Mouse (Mus musculus) cerebellum, adult 2 months (tissue): ENCODE measurements at regions not wholly inside any gene's neighbourhood (a gene's known extent, or its start where the extent isn't known, plus 50 kb on each side); places are given as distances from the start of the nearest gene placed in this dataset.

Experiments
- CTCF ChIP-seq: fragments of 200-500 bp; IDR thresholded peaks from 2 replicates; pipeline ENCODE4 v1.5.1; 2011; ENCODE audit warnings: low read depth, mild to moderate bottlenecking, control low read depth, low read length, moderate library complexity, borderline replicate concordance; ENCODE audit not compliant: insufficient read depth
- POLR2A ChIP-seq: fragments of 200-500 bp; IDR thresholded peaks from 2 replicates; pipeline ENCODE4 v1.6.1; 2011; ENCODE audit warnings: low read length, control low read depth, borderline replicate concordance; ENCODE audit not compliant: insufficient read depth

DNA sequence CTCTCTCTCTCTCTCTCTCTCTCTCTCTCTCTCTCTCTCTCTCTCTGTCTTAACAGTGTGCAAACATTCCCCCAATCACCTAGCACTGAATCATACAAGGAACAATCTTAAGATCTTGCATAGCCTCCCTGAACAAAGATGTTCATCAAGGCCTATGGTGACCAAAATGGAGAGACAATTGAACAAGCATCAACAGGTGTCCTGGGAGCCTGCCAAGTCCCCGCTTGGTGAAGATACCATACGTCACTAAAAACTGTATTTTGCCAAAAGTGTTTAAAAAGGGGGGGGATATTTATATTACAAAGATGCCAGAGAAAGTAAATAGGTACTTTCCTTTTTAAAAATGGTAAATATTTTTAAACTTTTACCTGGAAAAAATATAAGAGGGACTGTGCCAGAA lies 223.6 kb downstream of the Xxylt1 start:
- no peak for TF ChIP-seq CTCF
- TF ChIP-seq POLR2A: no peak
